Mouse (Mus musculus): Measurements from ENCODE around the gene Mrgbp. TPM values are rescaled to one million over a fixed set of nuclear protein-coding genes. Genes with fewer than 3 reads are reported as not detected.
A peak's percentile ranks its signal among the peaks of the same experiment; 100 is the strongest.

The Mrgbp gene
- polyA plus RNA-seq, 1 experiment from 2014 or later, result 34.6 TPM

DNA sequence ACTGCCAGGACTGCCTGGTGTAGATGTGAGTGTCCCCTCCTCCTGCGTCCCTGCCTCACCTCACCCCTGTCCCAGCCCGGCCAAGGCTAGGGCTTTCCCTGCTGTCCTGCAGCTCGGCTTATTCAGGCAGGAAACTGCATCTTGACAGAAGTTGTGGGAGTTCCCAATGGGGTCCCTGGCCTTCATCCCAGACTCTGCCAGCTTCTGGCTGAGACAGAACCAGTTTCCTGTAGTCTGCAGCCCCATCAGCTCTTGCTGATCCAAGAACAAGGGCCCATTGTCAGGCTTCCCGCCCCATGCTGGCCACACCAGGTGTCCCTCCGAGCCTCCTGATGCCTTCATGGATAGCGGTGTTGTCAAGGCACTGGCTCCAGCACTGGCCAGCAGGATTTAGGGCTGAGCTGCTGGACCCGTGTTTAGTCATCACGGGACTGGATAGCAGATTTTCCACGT, 19.5 kb downstream of the Mrgbp start:
- DNase-seq (ENCODE audit: low spot score), result peak; percentile 44
- H3K36me3 ChIP-seq (replicated peaks), result peaks cover 11% of the 10 kb centered on the region
- peak overlapping the region; percentile 61; the same call in 1 of the 2 replicates for H3K27ac ChIP-seq (replicated peaks)
- 10% methylated on average over 9 of the region's 9 CpGs for WGBS
- peak overlapping the region; percentile 13; the same call in 1 of the 2 replicates for H3K4me3 ChIP-seq
- peaks cover 53% of the 10 kb centered on the region for H3K27me3 ChIP-seq (replicated peaks; ENCODE audit: low read depth, poor library complexity, severe bottlenecking)
- H3K4me1 ChIP-seq, result peaks cover 46% of the 10 kb centered on the region
- H3K9me3 ChIP-seq, result no peaks in the 10 kb centered on the region

GRCm38 (mm10) chr2:180604781-180605180, 23.7 kb downstream of the Mrgbp start:
- Histone ChIP-seq H3K27ac (replicated peaks) (no peak overlapping the region), H3K27me3 (replicated peaks; ENCODE audit: low read depth, poor library complexity, severe bottlenecking) (peaks cover 11% of the 10 kb centered on the region), H3K9me3 (no peaks in the 10 kb centered on the region), H3K4me3 (no peak overlapping the region), H3K4me1 (peaks cover 30% of the 10 kb centered on the region), H3K36me3 (replicated peaks) (no peaks in the 10 kb centered on the region)
- 64% methylated on average over 6 of the region's 6 CpGs for WGBS
- no peak for DNase-seq (ENCODE audit: low spot score)

DNA sequence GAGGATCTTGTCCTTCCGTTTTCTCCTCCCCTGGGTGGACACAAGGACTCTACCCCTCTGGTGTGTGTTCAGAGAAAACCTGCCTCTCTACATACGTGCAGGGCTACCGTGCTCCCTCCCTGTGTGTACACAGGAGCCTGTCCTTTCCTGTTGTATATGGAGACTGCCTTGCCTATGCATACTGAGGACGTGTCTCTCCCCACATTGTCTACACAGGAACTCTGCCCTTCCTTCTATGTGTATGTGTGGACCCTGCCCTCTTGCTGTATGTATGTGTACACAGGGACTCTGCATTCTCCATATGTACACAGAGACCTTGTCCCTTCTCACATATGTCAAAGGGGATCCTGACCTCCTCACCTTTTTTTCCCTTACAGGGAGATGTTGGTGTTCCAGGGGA, 29.2 kb downstream of the Mrgbp start:
- no peaks in the 10 kb centered on the region for H3K27me3 ChIP-seq (replicated peaks; ENCODE audit: low read depth, poor library complexity, severe bottlenecking)
- no peak for DNase-seq (ENCODE audit: low spot score)
- peaks cover 2% of the 10 kb centered on the region; the same call in 1 of the 2 replicates for H3K4me1 ChIP-seq
- 77% methylated on average over 4 of the region's 4 CpGs for WGBS
- H3K9me3 ChIP-seq, result no peaks in the 10 kb centered on the region
- no peak overlapping the region for H3K4me3 ChIP-seq
- H3K27ac ChIP-seq (replicated peaks), result no peak overlapping the region
- H3K36me3 ChIP-seq (replicated peaks), result no peaks in the 10 kb centered on the region

DNA sequence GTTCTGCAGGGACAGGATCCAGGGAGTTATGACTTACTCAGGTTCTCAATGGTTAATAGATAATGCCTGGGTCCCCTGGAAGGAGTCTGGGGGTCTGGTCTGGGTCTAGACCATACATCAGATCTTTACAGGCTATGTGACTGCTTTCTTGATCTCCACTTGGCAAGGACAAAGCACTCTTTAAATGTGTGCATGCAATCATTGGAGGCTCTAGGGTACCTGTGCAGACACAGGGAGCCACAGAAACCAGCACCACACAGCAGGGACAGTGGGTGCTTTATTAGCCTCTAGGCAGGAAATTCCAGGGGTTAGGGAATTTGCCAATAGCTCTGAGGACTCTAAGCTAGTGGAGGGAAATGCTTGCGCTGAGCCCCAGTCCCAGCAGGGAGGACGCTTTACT, 30.8 kb downstream of the Mrgbp start:
- H3K4me1 ChIP-seq, result no peaks in the 10 kb centered on the region
- no peaks in the 10 kb centered on the region for H3K9me3 ChIP-seq
- no peak overlapping the region for H3K27ac ChIP-seq (replicated peaks)
- no peak for DNase-seq (ENCODE audit: low spot score)
- H3K4me3 ChIP-seq, result no peak overlapping the region
- 71% methylated on average over 2 of the region's 2 CpGs for WGBS
- no peaks in the 10 kb centered on the region for H3K36me3 ChIP-seq (replicated peaks)
- H3K27me3 ChIP-seq (replicated peaks; ENCODE audit: low read depth, poor library complexity, severe bottlenecking), result no peaks in the 10 kb centered on the region

Other genes starting within 250 kb of the Mrgbp start
- 0.57 and 0.65 TPM in 2 replicates for gene Gata5, start 246.6 kb upstream of the Mrgbp start, polyA plus RNA-seq (2016; fragmentation: Nextera tagmentation; extraction: Ambion mirVana)
- gene Slco4a1, start 125.1 kb upstream of the Mrgbp start, polyA plus RNA-seq (2016; fragmentation: Nextera tagmentation; extraction: Ambion mirVana), result 3.3 and 4.1 TPM in 2 replicates
- 0.16 and 0.35 TPM in 2 replicates for gene Ntsr1, start 81.3 kb upstream of the Mrgbp start, polyA plus RNA-seq (2016; fragmentation: Nextera tagmentation; extraction: Ambion mirVana)
- 104 and 107 TPM in 2 replicates for gene Ogfr, start 7.9 kb downstream of the Mrgbp start, polyA plus RNA-seq (2016; fragmentation: Nextera tagmentation; extraction: Ambion mirVana)
- 12.2 and 12.3 TPM in 2 replicates for gene Col9a3, start 16.5 kb downstream of the Mrgbp start, polyA plus RNA-seq (2016; fragmentation: Nextera tagmentation; extraction: Ambion mirVana)
- 0.11 and 0.18 TPM in 2 replicates for gene Tcfl5, start 61.4 kb downstream of the Mrgbp start, polyA plus RNA-seq (2016; fragmentation: Nextera tagmentation; extraction: Ambion mirVana)
- gene Dido1, start 128.7 kb downstream of the Mrgbp start, polyA plus RNA-seq (2016; fragmentation: Nextera tagmentation; extraction: Ambion mirVana), result 33.1 and 34.3 TPM in 2 replicates
- 46.7 and 51.7 TPM in 2 replicates for gene Gid8, start 128.8 kb downstream of the Mrgbp start, polyA plus RNA-seq (2016; fragmentation: Nextera tagmentation; extraction: Ambion mirVana)
- gene Slc17a9, start 144.0 kb downstream of the Mrgbp start, polyA plus RNA-seq (2016; fragmentation: Nextera tagmentation; extraction: Ambion mirVana), result 0.38 and 0.66 TPM in 2 replicates
- gene Bhlhe23, start 195.6 kb downstream of the Mrgbp start, polyA plus RNA-seq (2016; fragmentation: Nextera tagmentation; extraction: Ambion mirVana), result 1.2 and 1.9 TPM in 2 replicates